Mouse (Mus musculus): ENCODE results near the gene Cachd1. TPM values are rescaled to one million over a fixed set of nuclear protein-coding genes. Genes with fewer than 3 reads are reported as not detected.

The Cachd1 gene
- polyA plus RNA-seq, 1 experiment from 2014 or later, result 25.2 TPM

DNA sequence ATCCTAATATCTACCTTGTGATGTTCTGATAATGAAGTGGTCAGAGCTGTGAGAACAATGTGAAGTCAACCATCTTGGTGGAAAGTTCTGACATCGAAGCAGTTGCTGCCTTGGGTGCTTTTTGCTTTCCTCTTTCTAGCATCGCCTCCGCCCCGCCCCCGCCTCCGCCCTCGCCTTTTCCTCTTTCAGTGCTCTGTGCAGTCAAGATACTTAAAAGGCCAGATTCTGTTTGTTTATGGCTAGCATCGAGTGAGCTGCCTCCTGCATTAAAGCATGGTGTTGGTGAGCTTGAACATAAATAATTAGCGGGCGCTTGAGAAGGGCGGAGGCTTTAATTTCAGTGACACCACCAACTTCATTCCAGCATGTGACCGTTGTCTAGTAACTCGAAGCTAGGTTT, 88.9 kb downstream of the Cachd1 start:
- Histone ChIP-seq H3K4me1 (ENCODE audit: control insufficient read depth, insufficient read depth, low read length) (peaks cover 42% of the 10 kb centered on the region), H3K36me3 (ENCODE audit: control insufficient read depth, insufficient read depth, low read length) (peaks cover 7% of the 10 kb centered on the region; the same call in 1 of the 2 replicates), H3K9me3 (ENCODE audit: control insufficient read depth, low read length) (no peaks in the 10 kb centered on the region), H3K27ac (replicated peaks; ENCODE audit: low read depth, low read length) (peak overlapping the region; percentile 34; the same call in 1 of the 2 replicates), H3K4me3 (ENCODE audit: low read depth, low read length) (no peak overlapping the region), H3K27me3 (replicated peaks; ENCODE audit: control insufficient read depth, insufficient read depth, low read length) (no peaks in the 10 kb centered on the region), H3K4me2 (ENCODE audit: low read depth, low read length) (0 out of 2 replicates have a peak overlapping the region, but pooled peaks have one; percentile 40), H3K9ac (ENCODE audit: low read depth, low read length) (no peak overlapping the region)
- DNase-seq (ENCODE audit: low spot score) (no peak), ATAC-seq (ENCODE audit: low read depth) (no peak)
- 39% methylated on average over 13 of the region's 13 CpGs for WGBS

- DNase-seq (ENCODE audit: low spot score) (peak; percentile 72), ATAC-seq (ENCODE audit: low read depth) (peak; percentile 54; the same call in 1 of the 2 replicates)
- Histone ChIP-seq H3K27me3 (replicated peaks; ENCODE audit: control insufficient read depth, insufficient read depth, low read length) (no peaks in the 10 kb centered on the region), H3K4me1 (ENCODE audit: control insufficient read depth, insufficient read depth, low read length) (peaks cover 42% of the 10 kb centered on the region), H3K27ac (replicated peaks; ENCODE audit: low read depth, low read length) (0 out of 2 replicates have a peak overlapping the region, but pooled peaks have one; percentile 28), H3K36me3 (ENCODE audit: control insufficient read depth, insufficient read depth, low read length) (peaks cover 7% of the 10 kb centered on the region; the same call in 1 of the 2 replicates), H3K4me2 (ENCODE audit: low read depth, low read length) (0 out of 2 replicates have a peak overlapping the region, but pooled peaks have one; percentile 15), H3K4me3 (ENCODE audit: low read depth, low read length) (no peak overlapping the region), H3K9ac (ENCODE audit: low read depth, low read length) (no peak overlapping the region), H3K9me3 (ENCODE audit: control insufficient read depth, low read length) (no peaks in the 10 kb centered on the region)
- WGBS, result 37% methylated on average over 12 of the region's 12 CpGs
Measured at GRCm38 (mm10) chr4:100865962-100866703, 89.7 kb downstream of the Cachd1 start.

GRCm38 (mm10) chr4:100877351-100877750, 100.9 kb downstream of the Cachd1 start:
- no peak overlapping the region for H3K4me3 ChIP-seq (ENCODE audit: low read depth, low read length)
- no peak for ATAC-seq (ENCODE audit: low read depth)
- no peak overlapping the region for H3K27ac ChIP-seq (replicated peaks; ENCODE audit: low read depth, low read length)

DNA sequence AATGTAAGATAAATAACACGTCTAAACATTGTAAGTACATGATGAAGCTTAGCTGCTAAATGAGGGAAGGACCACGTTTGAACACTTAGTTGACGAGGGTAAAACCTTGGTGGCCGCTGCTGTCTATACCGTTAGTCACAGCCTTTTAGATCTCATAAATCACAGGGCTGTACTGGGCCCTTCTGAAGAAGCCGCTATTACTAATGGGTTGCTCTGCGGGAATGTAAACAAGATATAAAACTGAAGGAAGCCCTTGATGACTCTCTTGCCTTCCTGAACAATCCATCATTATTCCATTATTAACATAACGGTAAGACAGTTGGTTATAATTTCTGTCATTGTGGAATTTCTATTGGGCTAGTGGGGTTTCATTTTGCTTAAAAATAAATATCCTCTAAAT, 102.9 kb downstream of the Cachd1 start:
- no peak overlapping the region for H3K4me3 ChIP-seq (ENCODE audit: low read depth, low read length)
- DNase-seq (ENCODE audit: low spot score) (no peak), ATAC-seq (ENCODE audit: low read depth) (no peak)
- H3K4me1 ChIP-seq (ENCODE audit: control insufficient read depth, insufficient read depth, low read length), result no peaks in the 10 kb centered on the region
- H3K4me2 ChIP-seq (ENCODE audit: low read depth, low read length), result no peak overlapping the region
- no peaks in the 10 kb centered on the region for H3K27me3 ChIP-seq (replicated peaks; ENCODE audit: control insufficient read depth, insufficient read depth, low read length)
- no peak overlapping the region for H3K9ac ChIP-seq (ENCODE audit: low read depth, low read length)
- H3K27ac ChIP-seq (replicated peaks; ENCODE audit: low read depth, low read length), result no peak overlapping the region
- WGBS, result 68% methylated on average over 8 of the region's 8 CpGs
- H3K36me3 ChIP-seq (ENCODE audit: control insufficient read depth, insufficient read depth, low read length), result no peaks in the 10 kb centered on the region
- H3K9me3 ChIP-seq (ENCODE audit: control insufficient read depth, low read length), result no peaks in the 10 kb centered on the region

More at GRCm38 (mm10) chr4:100877351-100877750, 100.9 kb downstream of the Cachd1 start:
- H3K27me3 ChIP-seq (replicated peaks; ENCODE audit: control insufficient read depth, insufficient read depth, low read length), result no peaks in the 10 kb centered on the region
- 64% methylated on average over 3 of the region's 3 CpGs for WGBS
- H3K4me1 ChIP-seq (ENCODE audit: control insufficient read depth, insufficient read depth, low read length), result no peaks in the 10 kb centered on the region
- no peak overlapping the region for H3K9ac ChIP-seq (ENCODE audit: low read depth, low read length)
- H3K36me3 ChIP-seq (ENCODE audit: control insufficient read depth, insufficient read depth, low read length), result no peaks in the 10 kb centered on the region
- no peak overlapping the region for H3K4me2 ChIP-seq (ENCODE audit: low read depth, low read length)
- H3K9me3 ChIP-seq (ENCODE audit: control insufficient read depth, low read length), result no peaks in the 10 kb centered on the region
- DNase-seq (ENCODE audit: low spot score), result no peak

DNA sequence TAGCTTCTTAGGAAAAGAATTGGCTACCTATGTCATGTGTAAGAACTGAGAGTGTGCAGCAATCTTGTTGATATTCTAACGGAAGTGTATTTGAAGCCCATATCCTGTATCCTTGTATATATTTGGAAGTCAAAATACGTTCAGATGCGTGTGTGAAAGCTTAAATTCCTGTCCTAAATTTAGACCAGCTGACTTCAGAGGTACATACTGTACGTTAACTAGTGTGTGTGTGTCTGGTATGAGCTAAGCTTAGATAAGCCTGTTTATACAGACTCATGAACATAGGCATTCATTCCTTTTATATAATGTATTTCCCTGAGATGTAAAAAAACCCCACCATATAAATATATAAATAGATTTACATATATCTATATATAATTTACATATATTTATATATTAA, 103.6 kb downstream of the Cachd1 start:
- Histone ChIP-seq H3K4me2 (ENCODE audit: low read depth, low read length) (no peak overlapping the region), H3K9ac (ENCODE audit: low read depth, low read length) (no peak overlapping the region), H3K4me3 (ENCODE audit: low read depth, low read length) (no peak overlapping the region), H3K36me3 (ENCODE audit: control insufficient read depth, insufficient read depth, low read length) (no peaks in the 10 kb centered on the region), H3K27ac (replicated peaks; ENCODE audit: low read depth, low read length) (no peak overlapping the region), H3K9me3 (ENCODE audit: control insufficient read depth, low read length) (no peaks in the 10 kb centered on the region), H3K4me1 (ENCODE audit: control insufficient read depth, insufficient read depth, low read length) (peaks cover 4% of the 10 kb centered on the region), H3K27me3 (replicated peaks; ENCODE audit: control insufficient read depth, insufficient read depth, low read length) (no peaks in the 10 kb centered on the region)
- WGBS, result 30% methylated on average over 4 of the region's 4 CpGs
- ATAC-seq (ENCODE audit: low read depth), result no peak
- no peak for DNase-seq (ENCODE audit: low spot score)

GRCm38 (mm10) chr4:100885793-100886742, 109.6 kb downstream of the Cachd1 start:
- peak; percentile 87 for ATAC-seq (ENCODE audit: low read depth)
- H3K4me1 ChIP-seq (ENCODE audit: control insufficient read depth, insufficient read depth, low read length), result peaks cover 44% of the 10 kb centered on the region
- peak; percentile 92 for DNase-seq (ENCODE audit: low spot score)
- H3K9me3 ChIP-seq (ENCODE audit: control insufficient read depth, low read length), result no peaks in the 10 kb centered on the region
- H3K4me2 ChIP-seq (ENCODE audit: low read depth, low read length), result peak overlapping the region; percentile 18
- 10% methylated on average over 19 of the region's 19 CpGs for WGBS
- H3K36me3 ChIP-seq (ENCODE audit: control insufficient read depth, insufficient read depth, low read length), result no peaks in the 10 kb centered on the region
- H3K27ac ChIP-seq (replicated peaks; ENCODE audit: low read depth, low read length), result peak overlapping the region; percentile 69
- no peak overlapping the region for H3K4me3 ChIP-seq (ENCODE audit: low read depth, low read length)
- peak overlapping the region; percentile 9; the same call in 1 of the 2 replicates for H3K9ac ChIP-seq (ENCODE audit: low read depth, low read length)
- no peaks in the 10 kb centered on the region for H3K27me3 ChIP-seq (replicated peaks; ENCODE audit: control insufficient read depth, insufficient read depth, low read length)

GRCm38 (mm10) chr4:100886743-100887416, 110.4 kb downstream of the Cachd1 start:
- Histone ChIP-seq H3K4me1 (ENCODE audit: control insufficient read depth, insufficient read depth, low read length) (peaks cover 44% of the 10 kb centered on the region), H3K27ac (replicated peaks; ENCODE audit: low read depth, low read length) (peak overlapping the region; percentile 69), H3K9ac (ENCODE audit: low read depth, low read length) (no peak overlapping the region), H3K4me2 (ENCODE audit: low read depth, low read length) (peak overlapping the region; percentile 18; the same call in 1 of the 2 replicates), H3K36me3 (ENCODE audit: control insufficient read depth, insufficient read depth, low read length) (no peaks in the 10 kb centered on the region), H3K27me3 (replicated peaks; ENCODE audit: control insufficient read depth, insufficient read depth, low read length) (no peaks in the 10 kb centered on the region), H3K4me3 (ENCODE audit: low read depth, low read length) (no peak overlapping the region), H3K9me3 (ENCODE audit: control insufficient read depth, low read length) (no peaks in the 10 kb centered on the region)
- peak; percentile 36 for DNase-seq (ENCODE audit: low spot score)
- WGBS, result 57% methylated on average over 8 of the region's 8 CpGs
- ATAC-seq (ENCODE audit: low read depth), result peak; percentile 26; the same call in 1 of the 2 replicates
